In the genomic region with DNA sequence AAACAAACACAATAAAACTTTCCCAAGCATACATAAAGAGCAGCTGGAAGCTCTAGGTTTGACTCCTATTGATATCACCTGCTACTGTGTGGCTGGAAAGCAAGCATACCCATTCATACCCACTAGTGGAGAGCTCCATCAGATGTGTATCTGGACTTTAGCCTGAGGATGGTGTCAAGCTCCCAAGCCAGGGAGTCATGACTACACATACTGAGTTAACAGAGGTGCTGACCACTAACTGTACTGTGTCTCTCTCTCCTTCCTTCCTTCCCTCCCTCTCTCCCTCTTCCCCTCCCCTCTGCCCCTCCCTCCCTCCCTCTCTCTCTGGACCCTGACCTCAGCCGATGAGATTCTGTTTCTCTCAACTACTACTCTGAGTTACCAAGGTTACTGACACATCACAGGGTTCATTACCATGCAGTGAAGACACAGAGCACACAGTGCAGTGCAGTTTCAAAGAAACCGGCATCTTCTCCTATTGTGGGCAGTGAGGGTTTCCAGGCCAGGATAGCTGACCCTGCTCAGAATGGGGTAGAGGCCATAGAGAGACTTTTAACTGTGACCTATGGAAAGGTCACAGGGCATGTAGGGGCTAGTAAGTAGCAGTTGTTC, we compare ENCODE assay signal across 9 mouse cellular contexts. TPM values are rescaled to one million over a fixed set of nuclear protein-coding genes. Genes with fewer than 3 reads are reported as not detected.
DNase-seq lines count a peak whose midpoint lies in the region; ATAC-seq and TF ChIP-seq lines count a peak whose summit lies in the region.
"Had no signal": no experiment of that assay in that cellular context is flagged by ENCODE, and none has a peak within 500 bp of the region (broad histone marks: within the 10 kb centered on the region; RNA-seq: fewer than 3 reads in every experiment).

No protein-coding gene starts in this region.

- no peak overlapping the region for H3K9ac ChIP-seq in kidney, postnatal 0 days (ENCODE audit: low read depth, low read length)
- no peak overlapping the region; the same call in 1 of the 2 replicates for H3K9ac ChIP-seq in liver, postnatal 0 days (replicated peaks)
- no peak overlapping the region for H3K9ac ChIP-seq in stomach, postnatal 0 days (ENCODE audit: low read length)
- no peak overlapping the region for H3K9ac ChIP-seq in lung, postnatal 0 days (replicated peaks; ENCODE audit: low read depth)

- WGBS in kidney, postnatal 0 days = 48% methylated on average over 2 of the region's 2 CpGs
- WGBS in liver, postnatal 0 days (ENCODE audit: insufficient replicate concordance) = 36% methylated on average over 2 of the region's 2 CpGs
- 63% methylated on average over 2 of the region's 2 CpGs for WGBS in stomach, postnatal 0 days
- 61% methylated on average over 2 of the region's 2 CpGs for WGBS in lung, postnatal 0 days

- no peak for TF ChIP-seq EP300 in liver, postnatal 0 days (IDR thresholded peaks at IDR 0.05; ENCODE audit: low read depth)
- no peak for TF ChIP-seq EP300 in stomach, postnatal 0 days (optimal IDR thresholded peaks at IDR 0.05)
- TF ChIP-seq EP300 in lung, postnatal 0 days (IDR thresholded peaks at IDR 0.05) = no peak

- TF ChIP-seq CTCF in kidney, postnatal 0 days (IDR thresholded peaks at IDR 0.05; ENCODE audit: low read depth) = no peak
- TF ChIP-seq CTCF in liver, postnatal 0 days (IDR thresholded peaks at IDR 0.05; ENCODE audit: low read depth) = no peak
- no peak for TF ChIP-seq CTCF in stomach, postnatal 0 days (IDR thresholded peaks at IDR 0.05; ENCODE audit: low read depth)
- no peak for TF ChIP-seq CTCF in lung, postnatal 0 days (IDR thresholded peaks at IDR 0.05)

- DNase-seq in adrenal gland, postnatal 10 days = peak; percentile 15
- DNase-seq in adrenal gland, postnatal 25 days = no peak
- DNase-seq in kidney, postnatal 0 days (ENCODE audit: low spot score) = no peak
- no peak for DNase-seq in kidney, postnatal 36 days
- DNase-seq in liver, postnatal 0 days = no peak
- no peak for DNase-seq in stomach, postnatal 0 days (ENCODE audit: low spot score)
- DNase-seq in lung, postnatal 0 days (ENCODE audit: low spot score) = no peak
- DNase-seq in left cerebral cortex, postnatal 14 days (ENCODE audit: low spot score in 2 of 2) = no peak
- DNase-seq: lung, postnatal 14 days had no signal

- peak; percentile 71 for ATAC-seq in kidney, postnatal 0 days (replicated peaks; ENCODE audit: low FRiP score, low read depth)
- ATAC-seq in liver, postnatal 0 days = peak; percentile 35
- peak; percentile 43; the same call in 1 of the 2 replicates for ATAC-seq in stomach, postnatal 0 days (ENCODE audit: low FRiP score, low TSS enrichment)
- no peak for ATAC-seq in lung, postnatal 0 days

- intact Hi-C loops in left cerebral cortex, postnatal 14 days (cut with DNase I) = no loop called here

- peaks cover 40% of the 10 kb centered on the region; the same call in 1 of the 2 replicates for H3K36me3 ChIP-seq in kidney, postnatal 0 days (ENCODE audit: insufficient read depth, low read length)
- H3K36me3 ChIP-seq in liver, postnatal 0 days (replicated peaks; ENCODE audit: insufficient read depth, low read length) = peaks cover 41% of the 10 kb centered on the region
- no peaks in the 10 kb centered on the region for H3K36me3 ChIP-seq in stomach, postnatal 0 days (ENCODE audit: control insufficient read depth, insufficient read depth, low read length)
- H3K36me3 ChIP-seq in lung, postnatal 0 days (ENCODE audit: insufficient read depth, low read length) = peaks cover 19% of the 10 kb centered on the region

- no peaks in the 10 kb centered on the region for H3K9me3 ChIP-seq in kidney, postnatal 0 days (replicated peaks; ENCODE audit: low read length)
- H3K9me3 ChIP-seq in liver, postnatal 0 days (ENCODE audit: low read length) = no peaks in the 10 kb centered on the region
- H3K9me3 ChIP-seq in stomach, postnatal 0 days (ENCODE audit: control insufficient read depth, low read length) = no peaks in the 10 kb centered on the region
- no peaks in the 10 kb centered on the region for H3K9me3 ChIP-seq in lung, postnatal 0 days (ENCODE audit: low read length)

- H3K4me2 ChIP-seq in kidney, postnatal 0 days (ENCODE audit: low read length) = no peak overlapping the region
- no peak overlapping the region for H3K4me2 ChIP-seq in liver, postnatal 0 days (ENCODE audit: low read depth, low read length)
- no peak overlapping the region for H3K4me2 ChIP-seq in stomach, postnatal 0 days (replicated peaks; ENCODE audit: low read depth)
- H3K4me2 ChIP-seq in lung, postnatal 0 days (replicated peaks; ENCODE audit: low read depth, low read length) = no peak overlapping the region

- no peak overlapping the region for H3K4me3 ChIP-seq in kidney, postnatal 0 days (replicated peaks; ENCODE audit: low read depth, low read length)
- H3K4me3 ChIP-seq in liver, postnatal 0 days (ENCODE audit: low read depth, low read length) = no peak overlapping the region
- no peak overlapping the region for H3K4me3 ChIP-seq in stomach, postnatal 0 days (ENCODE audit: low read depth, low read length)
- H3K4me3 ChIP-seq in lung, postnatal 0 days (ENCODE audit: low read depth, low read length) = no peak overlapping the region

- H3K4me1 ChIP-seq in kidney, postnatal 0 days (replicated peaks; ENCODE audit: insufficient read depth, low read length) = no peaks in the 10 kb centered on the region
- peaks cover 54% of the 10 kb centered on the region for H3K4me1 ChIP-seq in liver, postnatal 0 days (ENCODE audit: insufficient read depth)
- H3K4me1 ChIP-seq in stomach, postnatal 0 days (replicated peaks; ENCODE audit: control insufficient read depth, insufficient read depth) = no peaks in the 10 kb centered on the region; the same call in 1 of the 2 replicates
- peaks cover 30% of the 10 kb centered on the region; the same call in 1 of the 2 replicates for H3K4me1 ChIP-seq in lung, postnatal 0 days (ENCODE audit: insufficient read depth, low read depth, low read length)

- H3K27me3 ChIP-seq in kidney, postnatal 0 days (ENCODE audit: insufficient read depth, low read length) = no peaks in the 10 kb centered on the region
- H3K27me3 ChIP-seq in liver, postnatal 0 days (ENCODE audit: insufficient read depth, low read length) = no peaks in the 10 kb centered on the region
- H3K27me3 ChIP-seq in stomach, postnatal 0 days (ENCODE audit: control insufficient read depth, insufficient read depth, low read length) = no peaks in the 10 kb centered on the region
- H3K27me3 ChIP-seq in lung, postnatal 0 days (replicated peaks; ENCODE audit: insufficient read depth, low read length) = no peaks in the 10 kb centered on the region

- no peak overlapping the region for H3K27ac ChIP-seq in kidney, postnatal 0 days
- peak overlapping the region; percentile 91 for H3K27ac ChIP-seq in liver, postnatal 0 days (ENCODE audit: low read depth)
- no peak overlapping the region for H3K27ac ChIP-seq in stomach, postnatal 0 days (replicated peaks)
- no peak overlapping the region for H3K27ac ChIP-seq in lung, postnatal 0 days (ENCODE audit: low read length)

RNA-seq across cellular contexts. Expression of a gene that starts 51.9 kb away (rescaled TPM):
- total RNA-seq in adrenal gland, postnatal 10 days (2021) = 10 to 100 TPM; 35.8 to 48.3 TPM
- 58.8 and 65.2 TPM in 2 replicates for total RNA-seq in adrenal gland, postnatal 25 days (2021)
- polyA plus RNA-seq in kidney, postnatal 0 days (2015; fragmentation: Nextera tagmentation; extraction: Ambion mirVana) = 29.9 and 30.2 TPM in 2 replicates
- polyA plus RNA-seq in liver, postnatal 0 days (2015; fragmentation: Nextera tagmentation; extraction: Ambion mirVana) = 8.4 and 10.5 TPM in 2 replicates
- 15.4 and 15.6 TPM in 2 replicates for polyA plus RNA-seq in stomach, postnatal 0 days (2015; fragmentation: Nextera tagmentation; extraction: Ambion mirVana)
- 23.2 and 26.0 TPM in 2 replicates for polyA plus RNA-seq in lung, postnatal 0 days (2015; fragmentation: Nextera tagmentation; extraction: Ambion mirVana)
- 10 to 100 TPM; 38.8 to 41.0 TPM for total RNA-seq in left cerebral cortex, postnatal 14 days (2021)
